Mouse (Mus musculus) liver, embryonic 14.5 days (tissue): ENCODE results near the gene Adcyap1r1.

Experiments
- CTCF ChIP-seq: IDR thresholded peaks from 2 replicates; pipeline ENCODE4 v1.5.1; 2016; ENCODE audit warnings: antibody characterized with exemption, low read depth, control low read depth
- EP300 ChIP-seq: IDR thresholded peaks from 2 replicates; pipeline ENCODE4 v1.6.1; 2016; ENCODE audit warnings: antibody characterized with exemption, low read depth

DNA sequence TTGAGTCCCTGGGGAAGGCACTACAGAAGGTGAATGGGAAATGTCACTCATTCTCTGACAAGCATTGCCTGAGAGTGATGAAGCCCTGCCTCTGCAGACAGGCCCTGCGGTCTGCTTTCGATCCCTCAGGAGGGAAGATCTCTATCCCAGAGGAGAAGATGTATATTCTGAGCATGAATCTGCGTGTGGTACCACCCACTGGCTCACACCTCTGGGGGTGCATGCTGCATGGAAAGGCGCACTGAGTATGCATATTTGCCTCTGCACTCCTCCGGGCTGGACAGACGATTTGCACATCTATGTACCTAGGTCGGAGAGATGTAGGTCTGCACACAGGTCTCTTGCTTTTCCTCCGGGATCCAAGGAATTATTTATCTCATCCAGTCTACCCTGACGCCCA is 3.6 kb upstream of the Adcyap1r1 start:
- no peak for TF ChIP-seq CTCF
- no peak for TF ChIP-seq EP300
